ENCODE assay signal across 8 mouse cellular contexts in genomic region chr11:117969945-117970872, GRCm38 (mm10). TPM values are rescaled to one million over a fixed set of nuclear protein-coding genes. Genes with fewer than 3 reads are reported as not detected.
DNase-seq lines count a peak whose midpoint lies in the region; ATAC-seq and TF ChIP-seq lines count a peak whose summit lies in the region.

Socs3 (minus strand) TSS chr11:117970047.

- H3K4me3 ChIP-seq in ES-Bruce4 (ENCODE audit: low read depth, low read length): peak within 1 kb of the TSS; percentile 94
- peak within 1 kb of the TSS; percentile 72 for H3K4me3 ChIP-seq in forebrain, embryonic 15.5 days
- H3K4me3 ChIP-seq in lung, adult 2 months (replicated peaks; ENCODE audit: extremely low read depth, low read depth, low read length): peak within 1 kb of the TSS; percentile 92

- peak; percentile 87 for TF ChIP-seq CTCF in ES-Bruce4 (IDR thresholded peaks at IDR 0.05; ENCODE audit: low read depth, low read length)
- TF ChIP-seq CTCF in lung, adult 2 months (IDR thresholded peaks at IDR 0.05; ENCODE audit: insufficient read depth, low read length): peak; percentile 78

- peak within 1 kb of the TSS; percentile 97 for H3K4me2 ChIP-seq in forebrain, embryonic 15.5 days (replicated peaks)

- peak; percentile 57 for ATAC-seq in forebrain, embryonic 15.5 days (replicated peaks)
- peak; percentile 64 for ATAC-seq in neutrophil, adult 5-6 weeks (ENCODE audit: extremely low read depth, insufficient number of reproducible peaks, low FRiP score, poor library complexity, severe bottlenecking)

- no peaks in the 10 kb centered on the region for H3K27me3 ChIP-seq in ES-Bruce4 (ENCODE audit: control insufficient read depth, insufficient read depth, low read length, poor library complexity, severe bottlenecking)
- H3K27me3 ChIP-seq in forebrain, embryonic 15.5 days: no peaks in the 10 kb centered on the region

- peak within 1 kb of the TSS; percentile 62 for H3K27ac ChIP-seq in ES-Bruce4 (ENCODE audit: insufficient read depth, low read length)
- H3K27ac ChIP-seq in forebrain, embryonic 15.5 days (replicated peaks): peak within 1 kb of the TSS; percentile 91

- no peaks in the 10 kb centered on the region for H3K9me3 ChIP-seq in ES-Bruce4 (replicated peaks; ENCODE audit: control insufficient read depth, insufficient read depth, low read length, poor library complexity, severe bottlenecking)
- H3K9me3 ChIP-seq in forebrain, embryonic 15.5 days: no peaks in the 10 kb centered on the region

- peak; percentile 59; the same call in 1 of the 2 replicates for TF ChIP-seq EP300 in ES-Bruce4 (IDR thresholded peaks at IDR 0.05; ENCODE audit: insufficient read depth, low read depth, low read length)

- DNase-seq in c-Kit-positive CD71-positive TER-119-positive erythroid progenitor cells, embryonic 14.5 days (ENCODE audit: low spot score): peak; percentile 90
- peak; percentile 68 for DNase-seq in heart, postnatal 25 days (ENCODE audit: low spot score)
- peak; percentile 77 to 95 for DNase-seq in layer of hippocampus, adult 18-20 months (ENCODE audit: low spot score in 2 of 2)
- peak; percentile 97 for DNase-seq in lung, adult 2 months
- peak; percentile 82 to 88 for DNase-seq in thymus, adult 18-20 months

- peaks cover 13% of the 10 kb centered on the region for H3K4me1 ChIP-seq in ES-Bruce4 (ENCODE audit: control insufficient read depth, insufficient read depth, low read length)
- H3K4me1 ChIP-seq in forebrain, embryonic 15.5 days: peaks cover 50% of the 10 kb centered on the region
- H3K4me1 ChIP-seq in lung, adult 2 months (ENCODE audit: control insufficient read depth, insufficient read depth, low read length): peaks cover 22% of the 10 kb centered on the region

- WGBS in forebrain, embryonic 15.5 days: 12% methylated on average over 21 of the region's 21 CpGs
- 12% methylated on average over 21 of the region's 21 CpGs for WGBS in lung, adult 2 months

- H3K36me3 ChIP-seq in ES-Bruce4 (ENCODE audit: control insufficient read depth, insufficient read depth, low read length, poor library complexity, severe bottlenecking): peaks cover 26% of the 10 kb centered on the region
- H3K36me3 ChIP-seq in forebrain, embryonic 15.5 days: no peaks in the 10 kb centered on the region

- H3K9ac ChIP-seq in ES-Bruce4 (ENCODE audit: low read depth, poor library complexity, severe bottlenecking): peak within 1 kb of the TSS; percentile 98
- peak within 1 kb of the TSS; percentile 80 for H3K9ac ChIP-seq in forebrain, embryonic 15.5 days (replicated peaks)

- intact Hi-C loops in heart, postnatal 25 days (cut with DNase I): loop anchor here (1.0 to 5.0 kb wide), 3 partner anchors 51 to 98 kb away; partner anchors contain the start of gene Tha1

- no peak for TF ChIP-seq POLR2A in ES-Bruce4 (IDR thresholded peaks at IDR 0.05; ENCODE audit: insufficient read depth, low read length)
- no peak for TF ChIP-seq POLR2A in lung, adult 2 months (IDR thresholded peaks at IDR 0.05; ENCODE audit: borderline replicate concordance, extremely low read depth, low read depth, low read length)

RNA-seq across cellular contexts. Expression of gene Socs3, which starts in this region (rescaled TPM):
- 53.8 and 61.5 TPM in 2 replicates for polyA plus RNA-seq in ES-Bruce4 (2011; ENCODE audit: insufficient read depth, insufficient read length, low read depth, missing spikeins)
- 14.2 and 15.1 TPM in 2 replicates for polyA plus RNA-seq in forebrain, embryonic 15.5 days (2015; fragmentation: Nextera tagmentation; extraction: Ambion mirVana)
- total RNA-seq in heart, postnatal 25 days (2021): 1 to 10 TPM; 5.2 to 6.3 TPM
- total RNA-seq in layer of hippocampus, adult 18-20 months (2021): 1 to 10 TPM; 1.0 to 1.3 TPM
- polyA plus RNA-seq in lung, adult 2 months (2012; rRNA removed): 32.1 and 40.6 TPM in 2 replicates
- total RNA-seq in neutrophil, adult 5-6 weeks (2017): 252 and 268 TPM in 2 replicates

Comparison
In these comparisons a context has a peak if more than half of its experiments do, and no peak if none do; other contexts are left out.
1. Peak in every context shown above with its lines: DNase-seq, ATAC-seq, H3K4me3 ChIP-seq and H3K27ac ChIP-seq.
2. RNA of gene Socs3 (total RNA-seq): 252 to 268 TPM in neutrophil, adult 5-6 weeks; 5.2 to 6.3 TPM in heart, postnatal 25 days and 1.0 to 1.3 TPM in layer of hippocampus, adult 18-20 months; every median in the first group is over 10 times any median in the second.